Mouse (Mus musculus) cerebellum, adult 2 months (tissue): Measurements from ENCODE around the gene Frmd4a. TPM values are rescaled to one million over a fixed set of nuclear protein-coding genes. Genes with fewer than 3 reads are reported as not detected.

Experiments used
- DNase-seq, 2 experiments: peaks; one replicate each; pipeline ENCODE4 v3.0.0; 2021
- H3K27ac ChIP-seq: fragments of 200-500 bp; 2 replicates; pipeline ENCODE4 v1.5.1; 2012; ENCODE audit warnings: low read length, control low read depth, inconsistent platforms; ENCODE audit not compliant: insufficient read depth
- H3K27me3 ChIP-seq: fragments of 200-500 bp; 2 replicates; pipeline ENCODE4 v1.6.1; 2012; ENCODE audit warnings: inconsistent platforms, mild to moderate bottlenecking, low read length, moderate library complexity; ENCODE audit not compliant: control insufficient read depth, insufficient read depth
- H3K4me1 ChIP-seq: fragments of 200-500 bp; 2 replicates; pipeline ENCODE4 v1.6.1; 2011; ENCODE audit warnings: low read length; ENCODE audit not compliant: control insufficient read depth, insufficient read depth
- H3K4me3 ChIP-seq: fragments of 200-500 bp; replicated peaks from 2 replicates; pipeline ENCODE3; 2011; ENCODE audit warnings: mild to moderate bottlenecking, low read depth, low read length, control low read depth; ENCODE audit not compliant: insufficient read depth
- CTCF ChIP-seq: fragments of 200-500 bp; IDR thresholded peaks from 2 replicates; pipeline ENCODE4 v1.5.1; 2011; ENCODE audit warnings: low read depth, mild to moderate bottlenecking, control low read depth, low read length, moderate library complexity, borderline replicate concordance; ENCODE audit not compliant: insufficient read depth
- POLR2A ChIP-seq: fragments of 200-500 bp; IDR thresholded peaks from 2 replicates; pipeline ENCODE4 v1.6.1; 2011; ENCODE audit warnings: low read length, control low read depth, borderline replicate concordance; ENCODE audit not compliant: insufficient read depth
- WGBS: fragments of 180-500 bp; shearing (Covaris S2); methylation state at CpG from one replicate; pipeline ENCODE4 v1.1.7; 2018; 5-methylcytosine and 5-hydroxymethylcytosine counted together
- polyA plus RNA-seq: library from polyadenylated mRNA; depleted of rRNA; stranded (reverse); fragments of >200 nt; gene quantifications from 2 replicates; pipeline ENCODE4 v1.2.3, GENCODE M21; 2012

Frmd4a gene
- polyA plus RNA-seq, 1 experiment = 33.6 TPM

DNA sequence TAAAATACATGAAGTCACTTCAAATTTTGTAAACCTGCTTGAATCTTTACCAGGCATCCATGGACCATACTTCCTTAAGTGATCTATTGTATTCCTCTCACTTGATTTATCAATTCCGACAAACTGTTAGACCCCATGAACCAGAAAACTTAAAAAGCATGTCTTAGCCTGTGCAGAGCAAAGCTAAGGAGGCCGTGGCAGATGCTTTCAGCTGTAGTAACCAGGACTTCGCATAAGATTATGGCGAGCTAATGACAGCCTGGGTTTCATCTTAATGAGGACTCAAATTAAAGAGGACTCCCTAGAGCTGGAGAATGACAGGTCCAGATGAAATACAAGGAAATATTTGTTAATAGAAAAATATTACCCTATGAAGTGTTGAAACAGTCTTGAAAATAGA lies 139.9 kb downstream of the Frmd4a start:
- no peak overlapping the region for H3K4me3 ChIP-seq
- H3K4me1 ChIP-seq = no peaks in the 10 kb centered on the region; the same call in none of the 2 replicates
- DNase-seq = no peak
- no peaks in the 10 kb centered on the region; the same call in 1 of the 2 replicates for H3K27me3 ChIP-seq
- 80% methylated on average over 4 of the region's 4 CpGs for WGBS
- no peak overlapping the region for H3K27ac ChIP-seq
- no peak for TF ChIP-seq CTCF
- TF ChIP-seq POLR2A = no peak

DNA sequence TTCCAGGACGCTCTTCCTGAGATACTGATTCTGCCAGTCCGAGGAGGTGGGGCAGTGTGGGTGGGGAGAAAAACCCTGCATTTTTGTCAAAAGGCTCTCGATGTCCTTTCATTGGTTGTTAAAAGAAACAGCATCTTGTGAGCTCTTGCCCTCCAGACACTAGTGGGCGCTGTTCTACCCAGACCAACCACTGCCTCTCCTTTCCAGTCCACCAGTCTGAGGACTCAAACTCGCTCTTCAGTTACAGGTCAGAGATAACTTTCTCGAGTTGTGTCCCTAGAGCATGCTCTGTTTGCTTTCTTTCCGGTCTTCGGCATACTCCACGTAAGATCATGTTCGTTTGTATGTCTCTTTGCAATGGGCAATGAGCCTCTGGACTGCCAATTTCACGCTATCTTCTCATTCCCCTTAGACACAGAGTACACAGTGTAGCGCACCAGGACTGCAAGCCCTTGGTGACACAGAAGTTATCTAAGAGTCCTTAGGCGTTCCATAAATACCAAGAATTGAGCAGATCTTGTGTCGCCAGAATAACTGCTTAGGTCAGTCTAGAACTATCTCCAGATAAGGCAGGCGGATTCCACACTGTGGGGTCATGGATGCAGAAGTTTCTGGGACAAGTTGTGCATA lies 142.2 kb downstream of the Frmd4a start:
- WGBS = 85% methylated on average over 15 of the region's 15 CpGs
- no peaks in the 10 kb centered on the region for H3K4me1 ChIP-seq
- DNase-seq = no peak
- H3K27ac ChIP-seq = no peak overlapping the region
- no peaks in the 10 kb centered on the region for H3K27me3 ChIP-seq
- TF ChIP-seq CTCF (no peak), POLR2A (no peak)
- H3K4me3 ChIP-seq = no peak overlapping the region

DNA sequence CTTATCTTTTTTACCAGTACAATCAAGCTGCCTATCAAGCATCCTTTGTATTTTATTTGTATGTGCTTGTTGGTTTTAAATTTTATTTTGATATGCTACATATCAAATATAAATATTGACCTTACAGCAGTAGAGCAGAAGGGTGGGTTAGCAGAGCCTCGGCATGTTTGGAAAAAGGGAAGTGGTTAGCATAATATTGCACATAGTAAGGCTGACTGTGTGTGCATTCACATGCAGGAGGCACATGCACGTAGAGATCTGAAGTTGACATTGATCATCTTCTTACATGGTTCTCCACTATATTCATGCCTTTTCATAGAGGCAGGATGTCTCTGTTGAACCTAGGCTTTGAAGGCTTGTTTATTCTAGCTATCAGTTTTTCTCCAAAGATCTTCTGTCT lies 148.7 kb downstream of the Frmd4a start:
- Histone ChIP-seq H3K27me3 (no peaks in the 10 kb centered on the region), H3K4me3 (no peak overlapping the region), H3K27ac (no peak overlapping the region), H3K4me1 (no peaks in the 10 kb centered on the region)
- whole genome bisulfite sequencing = 93% methylated on average over 2 of the region's 2 CpGs
- no peak for TF ChIP-seq POLR2A
- TF ChIP-seq CTCF = no peak
- DNase-seq = no peak

DNA sequence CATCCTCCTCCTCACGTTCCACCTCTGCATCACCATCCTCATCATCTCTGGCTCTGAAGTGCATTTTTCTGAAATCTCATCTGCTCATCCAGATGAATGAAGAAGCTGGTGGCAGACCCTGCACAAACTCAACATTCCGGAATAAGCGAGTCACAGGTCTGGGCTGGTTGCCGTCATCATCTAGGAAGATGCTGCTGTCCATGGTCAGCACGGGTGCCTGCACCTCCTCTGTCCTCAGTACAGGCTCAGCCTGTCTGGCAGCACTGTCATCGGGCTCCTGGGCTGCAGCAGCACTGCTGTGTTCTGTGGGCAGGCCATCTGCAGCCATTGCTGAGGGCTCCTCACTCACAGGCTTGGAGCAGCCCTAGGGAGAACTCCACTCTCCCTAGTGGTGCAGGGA lies 149.6 kb downstream of the Frmd4a start:
- no peak overlapping the region for H3K4me3 ChIP-seq
- H3K4me1 ChIP-seq = no peaks in the 10 kb centered on the region
- H3K27ac ChIP-seq = no peak overlapping the region
- WGBS = 91% methylated on average over 6 of the region's 6 CpGs
- H3K27me3 ChIP-seq = no peaks in the 10 kb centered on the region
- DNase-seq = no peak
- TF ChIP-seq CTCF = no peak
- no peak for TF ChIP-seq POLR2A

DNA sequence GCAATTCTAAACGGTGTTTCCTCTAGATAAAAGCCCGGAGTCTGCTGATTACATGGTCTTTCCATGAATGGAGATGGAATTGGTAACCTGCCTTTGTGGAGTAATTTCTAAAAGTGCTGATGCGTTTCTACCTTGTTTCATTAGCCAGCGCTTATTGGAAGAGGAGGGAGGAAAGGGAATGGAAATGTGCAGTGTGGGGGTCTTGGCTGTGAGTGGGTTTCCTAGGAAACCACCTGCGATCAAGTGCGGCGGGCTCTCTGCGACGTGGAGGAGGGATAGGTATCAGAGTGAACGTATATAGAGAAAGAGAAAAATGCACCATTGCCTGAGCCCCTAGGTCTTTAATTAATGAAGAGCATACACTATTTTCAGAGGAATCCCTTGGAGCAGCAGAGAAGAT lies 152.2 kb downstream of the Frmd4a start:
- DNase-seq = no peak
- no peak overlapping the region for H3K4me3 ChIP-seq
- TF ChIP-seq POLR2A (no peak), CTCF (no peak)
- H3K27me3 ChIP-seq = no peaks in the 10 kb centered on the region
- WGBS = 42% methylated on average over 10 of the region's 10 CpGs
- no peak overlapping the region for H3K27ac ChIP-seq
- no peaks in the 10 kb centered on the region for H3K4me1 ChIP-seq

GRCm38 (mm10) chr2:4170189-4170588 lies 152.7 kb downstream of the Frmd4a start:
- TF ChIP-seq POLR2A = no peak
- TF ChIP-seq CTCF = no peak
- Histone ChIP-seq H3K4me3 (no peak overlapping the region), H3K27ac (no peak overlapping the region), H3K4me1 (no peaks in the 10 kb centered on the region), H3K27me3 (no peaks in the 10 kb centered on the region)
- DNase-seq = no peak
- 66% methylated on average over 4 of the region's 4 CpGs for WGBS

- WGBS = 75% methylated on average over 8 of the region's 8 CpGs
- H3K4me1 ChIP-seq = peaks cover 4% of the 10 kb centered on the region
- TF ChIP-seq POLR2A (no peak), CTCF (no peak)
- DNase-seq = no peak
- H3K27me3 ChIP-seq = no peaks in the 10 kb centered on the region; the same call in 1 of the 2 replicates
- no peak overlapping the region for H3K4me3 ChIP-seq
- no peak overlapping the region for H3K27ac ChIP-seq
Measured at GRCm38 (mm10) chr2:4184991-4185390, 167.5 kb downstream of the Frmd4a start.

DNA sequence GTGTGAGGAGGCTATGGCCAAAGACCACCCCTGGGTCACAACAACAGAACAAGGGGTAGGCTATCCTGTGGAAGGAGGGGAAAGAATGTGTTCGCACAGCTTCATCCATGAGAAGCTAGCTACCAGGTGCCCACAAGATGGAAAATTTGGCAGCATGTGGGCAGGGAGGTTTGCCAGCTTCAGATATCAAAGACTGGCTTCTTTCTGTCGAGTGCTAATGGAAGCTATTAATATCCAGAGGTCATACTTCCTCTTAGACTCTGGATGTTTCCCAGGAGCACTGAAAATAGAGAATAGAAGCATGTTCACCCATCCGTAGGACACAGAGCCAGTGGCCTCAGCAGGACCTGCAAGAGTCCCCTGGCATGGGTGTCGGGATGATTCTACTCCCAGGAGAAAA lies 170.0 kb downstream of the Frmd4a start:
- peak; percentile 46 to 66 for DNase-seq
- Histone ChIP-seq H3K4me1 (peaks cover 4% of the 10 kb centered on the region), H3K27me3 (no peaks in the 10 kb centered on the region; the same call in 1 of the 2 replicates), H3K27ac (no peak overlapping the region), H3K4me3 (no peak overlapping the region)
- TF ChIP-seq POLR2A = no peak
- no peak for TF ChIP-seq CTCF
- 6% methylated on average over 4 of the region's 4 CpGs for WGBS

- H3K4me3 ChIP-seq = no peak overlapping the region
- peaks cover 4% of the 10 kb centered on the region for H3K4me1 ChIP-seq
- TF ChIP-seq POLR2A (no peak), CTCF (no peak)
- no peaks in the 10 kb centered on the region; the same call in 1 of the 2 replicates for H3K27me3 ChIP-seq
- no peak for DNase-seq
- 77% methylated on average over 3 of the region's 3 CpGs for WGBS
- H3K27ac ChIP-seq = no peak overlapping the region
Measured at GRCm38 (mm10) chr2:4188303-4188702, 170.8 kb downstream of the Frmd4a start.
